Mouse (Mus musculus) G1E (cell line): ENCODE measurements around the gene Arrdc2. TPM values are rescaled to one million over a fixed set of nuclear protein-coding genes. Genes with fewer than 3 reads are reported as not detected.

Experiments
- ATAC-seq: 2 replicates; pipeline ENCODE4 v1.8.0; 2016; ENCODE audit warnings: mild to moderate bottlenecking; ENCODE audit not compliant: insufficient number of reproducible peaks, poor library complexity, low FRiP score, severe bottlenecking; ENCODE audit errors: extremely low read depth
- DNase-seq: peaks from one replicate; pipeline ENCODE4 v3.0.0; 2012; ENCODE audit warnings: low spot score
- H3K27me3 ChIP-seq: 2 replicates; pipeline ENCODE4 v1.6.1; 2012; ENCODE audit warnings: mild to moderate bottlenecking, low read length, inconsistent platforms; ENCODE audit not compliant: insufficient read depth
- H3K36me3 ChIP-seq: replicated peaks from 2 replicates; pipeline ENCODE3; 2012; ENCODE audit warnings: mild to moderate bottlenecking, inconsistent platforms
- H3K4me1 ChIP-seq: 2 replicates; pipeline ENCODE4 v1.6.1; 2012; ENCODE audit warnings: low read depth, low read length, inconsistent platforms, mixed read lengths; ENCODE audit not compliant: insufficient read depth
- H3K4me3 ChIP-seq: 2 replicates; pipeline ENCODE4 v1.5.1; 2012; ENCODE audit warnings: low read depth, mild to moderate bottlenecking, inconsistent platforms, low read length, moderate library complexity, mixed read lengths
- H3K9me3 ChIP-seq: replicated peaks from 2 replicates; pipeline ENCODE4 v1.6.1; 2012; ENCODE audit warnings: inconsistent platforms
- CTCF ChIP-seq: IDR thresholded peaks from 2 replicates; pipeline ENCODE4 v1.5.1; 2012; ENCODE audit warnings: low read depth, low read length, inconsistent platforms, mixed read lengths
- GATA1 ChIP-seq: IDR thresholded peaks from 2 replicates; pipeline ENCODE4 v1.6.1; 2012; ENCODE audit warnings: borderline replicate concordance, low read length, inconsistent platforms, mixed read lengths
- GATA2 ChIP-seq: IDR thresholded peaks from 2 replicates; pipeline ENCODE4 v1.6.1; 2012; ENCODE audit warnings: low read depth, low read length, inconsistent platforms, borderline replicate concordance
- POLR2AphosphoS5 ChIP-seq: IDR thresholded peaks from 2 replicates; pipeline ENCODE4 v1.6.1; 2012; ENCODE audit warnings: low read depth, low read length, inconsistent platforms; ENCODE audit not compliant: insufficient replicate concordance
- TAL1 ChIP-seq: conservative IDR thresholded peaks from 2 replicates; pipeline ENCODE4 v1.6.1; 2012; ENCODE audit warnings: low read depth, low read length, inconsistent platforms, mixed read lengths
- polyA plus RNA-seq: library from polyadenylated mRNA; stranded (reverse); fragments of >175 nt; gene quantifications from 2 replicates; pipeline ENCODE4 v1.2.3, GENCODE M21; 2012
- total RNA-seq, 2 experiments: library from RNA; stranded (forward) in 1 of 2; stranded (reverse) in 1 of 2; fragments of 200-1000 nt in 1 of 2; fragments of >200 nt in 1 of 2; fragmentation: Nextera tagmentation in 1 of 2; gene quantifications; 2 replicates each; pipeline ENCODE4 v1.2.3; 2014 to 2017

The Arrdc2 gene
- total and polyA plus RNA-seq, 3 experiments: 12.3 to 78.9 (median 19.6) TPM

DNA sequence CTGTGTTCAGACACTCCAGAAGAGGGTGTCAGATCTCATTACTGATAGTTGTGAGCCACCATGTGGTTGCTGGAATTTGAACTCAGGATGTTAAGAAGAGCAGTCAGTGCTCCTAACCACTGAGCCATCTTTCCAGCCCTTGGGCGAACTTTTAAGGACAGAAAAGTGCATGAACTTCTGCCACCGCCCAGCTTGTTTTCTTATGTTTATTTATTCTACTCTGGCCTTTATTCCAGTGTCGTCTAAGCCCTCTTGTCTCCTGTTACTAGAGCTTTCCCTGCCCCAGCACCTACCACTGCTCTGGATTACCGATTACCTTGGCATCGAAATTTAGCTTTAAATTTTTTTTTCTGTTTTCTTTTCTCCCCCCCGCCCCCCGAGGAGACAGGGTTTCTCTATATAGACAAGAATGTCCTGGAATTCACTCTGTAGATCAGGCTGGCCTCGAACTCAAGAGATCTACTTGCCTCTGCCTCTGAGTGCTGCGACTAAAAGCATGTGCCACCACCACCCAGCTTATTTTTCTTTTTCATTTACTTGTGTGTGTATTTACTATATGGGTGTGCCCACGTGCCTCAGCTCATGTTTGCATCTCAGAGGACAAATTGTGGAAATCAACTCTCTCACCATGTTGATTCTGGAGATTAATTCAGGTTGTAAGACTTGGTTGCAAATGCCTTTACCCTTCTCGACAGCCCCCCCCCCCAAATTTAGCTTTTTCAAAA is 36.6 kb downstream of the Arrdc2 start:
- Histone ChIP-seq H3K27me3 (no peaks in the 10 kb centered on the region), H3K4me1 (peaks cover 81% of the 10 kb centered on the region), H3K9me3 (no peaks in the 10 kb centered on the region), H3K4me3 (peak overlapping the region; percentile 76), H3K36me3 (peaks cover 30% of the 10 kb centered on the region)
- DNase-seq: no peak
- TF ChIP-seq GATA2 (no peak), CTCF (no peak), POLR2AphosphoS5 (no peak), TAL1 (no peak), GATA1 (no peak)
- ATAC-seq: no peak

- peaks cover 79% of the 10 kb centered on the region for H3K4me1 ChIP-seq
- no peak for DNase-seq
- peaks cover 30% of the 10 kb centered on the region for H3K36me3 ChIP-seq
- no peak for TF ChIP-seq TAL1
- no peak for TF ChIP-seq CTCF
- no peak for TF ChIP-seq POLR2AphosphoS5
- TF ChIP-seq GATA2: no peak
- no peak for TF ChIP-seq GATA1
- H3K4me3 ChIP-seq: no peak overlapping the region
- H3K9me3 ChIP-seq: no peaks in the 10 kb centered on the region
- ATAC-seq: no peak
- no peaks in the 10 kb centered on the region for H3K27me3 ChIP-seq
Measured at GRCm38 (mm10) chr8:70801830-70802229, 37.7 kb downstream of the Arrdc2 start.

DNA sequence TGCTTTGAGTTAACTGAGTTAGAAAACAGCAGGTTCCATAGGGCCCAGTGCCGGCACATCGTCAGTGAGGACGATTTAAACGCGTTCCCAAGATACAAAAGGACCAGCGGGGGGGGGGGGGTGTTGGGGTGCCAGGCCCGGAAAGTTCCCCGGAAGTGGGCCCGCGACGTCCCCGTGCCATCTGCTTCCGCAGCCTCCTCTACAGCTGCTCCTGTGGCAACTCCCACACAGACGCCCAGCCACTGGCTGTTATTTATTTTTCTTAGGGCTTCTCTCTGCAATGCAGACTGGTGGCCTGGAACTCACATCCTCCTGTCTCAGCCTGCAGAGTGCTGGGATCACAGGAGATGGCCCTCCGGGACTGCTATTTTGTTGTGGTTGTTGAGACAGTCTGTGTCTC is 38.4 kb downstream of the Arrdc2 start:
- Histone ChIP-seq H3K27me3 (no peaks in the 10 kb centered on the region), H3K9me3 (no peaks in the 10 kb centered on the region), H3K4me1 (peaks cover 78% of the 10 kb centered on the region), H3K36me3 (peaks cover 30% of the 10 kb centered on the region), H3K4me3 (no peak overlapping the region)
- ATAC-seq: no peak
- no peak for DNase-seq
- TF ChIP-seq GATA1 (no peak), POLR2AphosphoS5 (no peak), GATA2 (no peak), CTCF (no peak), TAL1 (no peak)

- TF ChIP-seq POLR2AphosphoS5: no peak
- TF ChIP-seq TAL1: no peak
- no peak for TF ChIP-seq CTCF
- TF ChIP-seq GATA1: no peak
- TF ChIP-seq GATA2: no peak
- Histone ChIP-seq H3K27me3 (no peaks in the 10 kb centered on the region), H3K9me3 (no peaks in the 10 kb centered on the region), H3K36me3 (peaks cover 33% of the 10 kb centered on the region), H3K4me3 (no peak overlapping the region), H3K4me1 (peaks cover 78% of the 10 kb centered on the region)
- ATAC-seq: no peak
- DNase-seq: no peak
Measured at GRCm38 (mm10) chr8:70800648-70801047, 38.9 kb downstream of the Arrdc2 start.

DNA sequence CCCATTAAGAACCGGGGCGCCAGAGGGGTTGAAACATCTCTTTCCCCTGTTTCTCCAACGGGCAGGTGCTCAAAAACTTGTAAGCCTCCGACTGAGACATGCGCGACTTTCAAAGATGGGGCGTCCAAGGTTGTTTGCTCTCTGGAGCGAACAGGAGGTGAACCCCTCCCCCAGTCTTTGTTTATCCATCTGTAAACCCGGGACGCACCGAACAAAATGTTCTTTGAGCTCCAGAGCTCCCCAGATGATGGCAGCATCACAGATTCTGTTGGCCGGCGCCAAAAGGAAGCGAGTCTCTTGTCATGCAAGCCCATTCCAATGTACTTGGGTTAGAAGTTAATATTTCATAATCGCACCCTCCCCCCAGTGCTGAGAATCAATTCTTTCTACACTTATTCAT is 41.2 kb downstream of the Arrdc2 start:
- H3K36me3 ChIP-seq: peaks cover 53% of the 10 kb centered on the region
- ATAC-seq (no peak), DNase-seq (no peak)
- peak overlapping the region; percentile 77; the same call in 1 of the 2 replicates for H3K4me3 ChIP-seq
- H3K27me3 ChIP-seq: no peaks in the 10 kb centered on the region; the same call in 1 of the 2 replicates
- peaks cover 74% of the 10 kb centered on the region for H3K4me1 ChIP-seq
- TF ChIP-seq GATA1 (no peak), GATA2 (no peak)
- H3K9me3 ChIP-seq: no peaks in the 10 kb centered on the region

- Histone ChIP-seq H3K4me1 (peaks cover 75% of the 10 kb centered on the region), H3K4me3 (peak overlapping the region; percentile 77), H3K36me3 (peaks cover 53% of the 10 kb centered on the region), H3K9me3 (no peaks in the 10 kb centered on the region), H3K27me3 (no peaks in the 10 kb centered on the region; the same call in 1 of the 2 replicates)
- no peak for TF ChIP-seq TAL1
- TF ChIP-seq CTCF: no peak
- TF ChIP-seq POLR2AphosphoS5: no peak
- TF ChIP-seq GATA1: no peak
- no peak for TF ChIP-seq GATA2
- peak; percentile 95 for DNase-seq
- peak; percentile 86 for ATAC-seq
Measured at GRCm38 (mm10) chr8:70797081-70798070, 42.1 kb downstream of the Arrdc2 start.
